Mouse (Mus musculus) cerebellum, postnatal 25 days (tissue): ENCODE measurements around the gene Pabpn1l.
"Not testable (repeated sequence)": the region's sequence is repeated elsewhere in the genome, so short reads cannot be mapped to it uniquely, and the experiment has no call there.

Experiments
- DNase-seq, 2 experiments: peaks; one replicate each; pipeline ENCODE4 v3.0.0; 2021; ENCODE audit warnings: mixed read lengths in 2 of 2

Pabpn1l gene

DNA sequence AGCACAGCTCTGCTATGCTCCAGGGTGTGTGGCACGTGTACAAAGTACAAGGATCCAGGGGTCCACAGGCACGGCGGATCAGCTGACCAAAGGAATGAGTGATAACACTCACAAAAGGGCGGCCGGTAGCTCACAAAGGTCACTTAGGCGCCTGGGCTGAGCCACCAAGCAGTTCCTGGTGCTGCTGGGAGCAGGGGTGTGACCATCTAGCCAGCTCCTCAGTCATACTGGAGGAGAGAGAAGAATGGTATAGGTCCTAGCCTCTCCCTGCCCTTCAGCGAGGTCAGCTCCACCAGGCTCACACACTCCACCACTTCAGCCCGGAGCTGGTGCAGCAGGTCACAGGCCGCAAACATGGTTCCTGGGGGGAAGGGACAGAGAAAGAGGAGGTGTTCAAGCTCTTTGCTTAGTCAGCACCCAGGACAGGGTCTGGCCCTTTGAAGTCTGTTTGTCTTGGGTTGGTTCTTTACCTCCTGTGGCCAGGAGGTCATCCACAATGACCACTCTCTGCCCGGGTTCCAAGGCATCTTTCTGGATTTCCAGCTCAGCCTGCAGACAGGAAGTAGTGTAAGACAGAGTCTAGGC is 47.8 kb downstream of the Pabpn1l start:
- no peak for DNase-seq

- no peak for DNase-seq
Observed at GRCm38 (mm10) chr8:122574264-122574663, 48.3 kb downstream of the Pabpn1l start.

DNA sequence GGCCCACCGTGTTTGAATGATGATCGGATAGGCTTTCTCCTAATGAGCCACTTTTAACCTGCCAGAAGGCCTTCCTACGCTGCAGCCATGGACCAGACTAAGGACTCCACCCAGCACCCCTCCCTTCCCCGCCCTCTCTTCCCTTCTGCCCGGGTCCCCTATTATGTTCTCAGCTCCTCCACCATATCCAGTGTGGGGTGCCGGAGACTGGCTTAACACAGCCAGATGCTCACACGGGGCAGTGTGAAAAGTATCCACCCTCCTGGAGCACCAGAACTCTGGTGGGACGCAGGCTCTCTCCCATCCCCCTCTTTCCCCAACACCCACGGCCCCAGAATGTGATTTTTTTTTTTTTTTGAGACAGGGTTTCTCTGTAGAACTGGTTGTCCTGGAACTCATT is 49.0 kb downstream of the Pabpn1l start:
- no peak for DNase-seq

GRCm38 (mm10) chr8:122573176-122573575 is 49.4 kb downstream of the Pabpn1l start:
- not testable (repeated sequence) for DNase-seq

- peak in 1 of 2 experiments; percentile 5 for DNase-seq
Observed at GRCm38 (mm10) chr8:122572751-122573150, 49.8 kb downstream of the Pabpn1l start.

DNA sequence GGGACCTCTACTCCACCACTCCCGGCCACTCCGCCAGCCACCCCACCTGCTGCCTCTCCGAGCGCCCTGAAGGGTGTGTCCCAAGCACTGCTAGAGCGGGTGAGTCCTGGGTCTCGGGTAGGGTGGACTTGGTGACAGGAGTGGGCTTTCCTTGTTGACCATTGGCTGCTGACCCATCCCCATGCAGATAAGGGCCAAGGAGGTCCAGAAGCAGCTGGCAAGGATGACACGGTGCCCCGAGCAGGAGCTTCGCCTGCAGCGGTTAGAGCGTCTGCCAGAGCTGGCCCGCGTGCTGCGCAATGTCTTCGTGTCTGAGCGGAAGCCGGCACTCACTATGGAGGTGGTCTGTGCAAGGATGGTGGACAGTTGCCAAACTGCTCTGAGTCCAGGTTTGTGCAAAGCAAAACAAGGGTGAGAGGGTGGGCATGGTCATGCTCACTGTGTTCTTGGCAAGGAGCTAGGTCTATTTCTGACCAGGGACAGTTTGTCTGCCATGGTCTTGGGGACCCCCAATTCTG is 50.7 kb downstream of the Pabpn1l start:
- peak in 1 of 2 experiments; percentile 21 for DNase-seq

GRCm38 (mm10) chr8:122571153-122571552 is 51.4 kb downstream of the Pabpn1l start:
- peak; percentile 80 to 85 for DNase-seq

DNA sequence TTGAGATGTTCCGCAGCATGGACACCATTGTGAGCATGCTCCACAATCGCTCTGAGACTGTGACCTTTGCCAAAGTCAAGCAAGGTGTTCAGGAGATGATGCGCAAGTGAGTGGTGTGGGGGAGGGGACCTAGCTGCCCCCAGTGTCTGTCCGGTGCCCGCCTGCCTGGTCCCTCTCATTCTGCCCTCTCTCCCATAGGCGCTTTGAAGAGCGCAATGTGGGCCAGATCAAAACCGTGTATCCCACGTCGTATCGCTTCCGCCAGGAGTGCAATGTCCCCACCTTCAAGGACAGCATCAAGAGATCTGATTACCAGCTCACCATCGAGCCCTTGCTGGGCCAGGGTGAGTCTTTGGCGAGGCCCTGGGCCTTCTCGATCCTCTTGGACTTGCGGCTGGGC is 52.5 kb downstream of the Pabpn1l start:
- DNase-seq = no peak
